Mouse (Mus musculus): ENCODE data around the gene Ankrd36. TPM values are rescaled to one million over a fixed set of nuclear protein-coding genes. Genes with fewer than 3 reads are reported as not detected.

The Ankrd36 gene
- total RNA-seq, 2 experiments from 2014 or later: not detected

- no peak for DNase-seq (ENCODE audit: low spot score in 2 of 2)
Observed at GRCm38 (mm10) chr11:5732401-5732800, 162.9 kb downstream of the Ankrd36 start.

- DNase-seq (ENCODE audit: low spot score in 2 of 2): no peak
Observed at GRCm38 (mm10) chr11:5734323-5734722, 164.8 kb downstream of the Ankrd36 start.

DNA sequence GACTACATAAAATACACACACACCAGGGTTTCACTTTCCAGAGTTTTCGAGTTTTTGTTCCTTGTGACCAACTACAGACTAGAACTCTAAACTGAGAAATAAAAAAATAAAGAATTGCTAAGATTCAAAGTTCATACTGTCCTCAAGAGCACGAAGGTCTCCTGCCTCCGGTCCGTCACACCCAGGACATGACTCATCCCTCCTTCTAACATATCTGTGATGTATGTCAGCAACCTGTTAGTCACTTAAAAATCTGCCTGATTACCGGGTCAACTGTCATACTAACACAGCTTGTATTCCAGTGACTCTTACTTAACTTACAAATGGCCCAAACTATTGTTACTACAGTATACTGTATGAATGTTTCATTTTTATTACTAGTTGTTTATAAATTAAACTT lies 167.7 kb downstream of the Ankrd36 start:
- no peak for DNase-seq (ENCODE audit: low spot score in 2 of 2)

Other genes with a start within 250 kb of the Ankrd36 start
- 10 to 100 TPM; 19.7 to 20.5 TPM for gene Znrf3, start 124.8 kb upstream of the Ankrd36 start, total RNA-seq (2021)
- gene Xbp1, start 49.0 kb upstream of the Ankrd36 start, total RNA-seq (2021): 100 to 1,000 TPM; 112 to 114 TPM
- 10 to 100 TPM; 19.0 to 20.8 TPM for gene Ccdc117, start 27.5 kb upstream of the Ankrd36 start, total RNA-seq (2021)
- 10 to 100 TPM; 65.6 to 69.6 TPM for gene Mrps24, start 146.0 kb downstream of the Ankrd36 start, total RNA-seq (2021)
- gene Urgcp, start 192.7 kb downstream of the Ankrd36 start, total RNA-seq (2021): 10 to 100 TPM; 74.4 to 80.6 TPM
- 10 to 100 TPM; 76.9 to 81.5 TPM for gene Dbnl, start 218.8 kb downstream of the Ankrd36 start, total RNA-seq (2021)
- 10 to 100 TPM; 11.6 to 17.7 TPM for gene Pgam2, start 234.0 kb downstream of the Ankrd36 start, total RNA-seq (2021)

Data from layer of hippocampus, adult 18-20 months (tissue).